Mouse (Mus musculus) E14TG2a.4 (cell line): ENCODE data around the gene Plcb4.

ENCODE experiments used
- CTCF ChIP-seq: conservative IDR thresholded peaks from 2 replicates; pipeline ENCODE4 v1.5.1; 2014; ENCODE audit warnings: low read length
- NANOG ChIP-seq: IDR thresholded peaks from 2 replicates; pipeline ENCODE4 v1.6.1; 2014; ENCODE audit warnings: borderline replicate concordance, low read length, mixed read lengths
- POU5F1 ChIP-seq: IDR thresholded peaks from 2 replicates; pipeline ENCODE4 v1.6.1; 2014; ENCODE audit warnings: low read length, borderline replicate concordance

DNA sequence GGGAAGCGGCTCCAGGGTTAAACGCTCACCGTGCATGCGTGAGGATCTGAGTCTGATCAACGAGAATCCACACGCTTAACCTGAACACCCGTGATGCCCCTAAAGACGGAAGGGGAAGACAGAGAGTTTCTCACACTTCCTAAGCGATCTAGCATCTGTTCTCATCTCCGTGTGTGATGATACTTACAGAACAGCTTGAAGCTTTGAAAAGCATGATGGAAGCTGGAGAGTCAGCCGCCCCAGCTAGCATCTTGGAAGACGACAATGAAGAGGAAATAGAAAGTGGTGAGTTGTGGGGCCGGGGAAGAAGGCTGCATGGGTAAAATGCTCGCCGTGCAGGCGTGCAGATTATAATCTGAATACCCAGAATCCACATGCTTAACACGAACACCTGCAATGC, 299.6 kb downstream of the Plcb4 start:
- TF ChIP-seq CTCF, result no peak
- TF ChIP-seq POU5F1, result no peak
- no peak for TF ChIP-seq NANOG
